Mouse (Mus musculus): ENCODE measurements around the gene Arpc2. TPM values are rescaled to one million over a fixed set of nuclear protein-coding genes. Genes with fewer than 3 reads are reported as not detected.

The Arpc2 gene
- polyA plus RNA-seq, 1 experiment from 2014 or later = 375 TPM

DNA sequence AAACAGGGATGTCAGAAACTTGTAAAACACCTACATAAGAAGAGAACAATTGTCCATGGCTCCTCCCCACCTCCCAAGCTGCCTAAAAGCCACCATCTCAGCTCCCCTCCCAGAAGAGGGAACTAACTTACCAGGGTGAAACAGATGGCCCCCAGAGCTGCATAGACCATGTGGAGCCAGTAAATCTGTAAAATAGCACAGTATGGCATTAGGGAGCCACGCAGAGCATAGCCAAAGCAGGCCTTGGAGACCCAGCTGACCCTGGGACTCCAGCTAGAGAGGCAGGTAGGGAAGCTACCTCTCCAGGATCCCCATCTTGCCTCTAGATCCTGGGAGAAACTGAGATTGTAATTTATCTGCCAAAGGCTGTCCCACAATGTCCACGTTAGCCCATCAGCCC is 53.9 kb downstream of the Arpc2 start:
- no peak overlapping the region for H3K9ac ChIP-seq (ENCODE audit: low read depth, low read length)
- H3K4me1 ChIP-seq (replicated peaks; ENCODE audit: control insufficient read depth, insufficient read depth, low read length) = peaks cover 20% of the 10 kb centered on the region
- no peak overlapping the region for H3K27ac ChIP-seq (ENCODE audit: low read depth, low read length)
- H3K27me3 ChIP-seq (replicated peaks; ENCODE audit: control insufficient read depth, insufficient read depth, low read length) = no peaks in the 10 kb centered on the region
- ATAC-seq (replicated peaks; ENCODE audit: low FRiP score) = no peak
- H3K4me3 ChIP-seq (ENCODE audit: low read depth, low read length) = no peak overlapping the region
- H3K9me3 ChIP-seq (ENCODE audit: control insufficient read depth, low read length) = no peaks in the 10 kb centered on the region
- peaks cover 11% of the 10 kb centered on the region for H3K36me3 ChIP-seq (ENCODE audit: control insufficient read depth, insufficient read depth, low read length)
- WGBS = 86% methylated on average over 2 of the region's 2 CpGs
- no peak for DNase-seq (ENCODE audit: low spot score)
- H3K4me2 ChIP-seq = no peak overlapping the region

DNA sequence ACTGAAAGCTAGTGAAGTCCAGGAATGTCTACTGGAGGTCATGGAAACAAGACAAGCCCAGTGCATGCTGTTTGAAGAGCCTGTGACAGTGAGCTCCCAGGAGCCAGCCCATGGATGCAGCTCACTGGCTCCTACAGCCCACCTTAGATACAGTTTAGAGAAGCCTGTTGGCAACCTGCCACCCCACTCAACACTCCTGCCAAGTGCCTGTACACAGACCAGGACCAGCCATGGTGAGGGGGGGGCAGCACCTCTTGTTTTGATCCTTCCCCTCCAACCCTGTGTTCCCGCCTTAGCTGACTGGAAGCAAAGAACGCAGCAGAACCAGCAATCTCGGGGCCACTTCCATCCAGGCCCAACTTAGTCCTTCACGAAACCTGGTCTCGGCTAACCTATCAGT is 54.3 kb downstream of the Arpc2 start:
- WGBS = 87% methylated on average over 5 of the region's 5 CpGs
- no peak overlapping the region for H3K4me2 ChIP-seq
- no peaks in the 10 kb centered on the region for H3K9me3 ChIP-seq (ENCODE audit: control insufficient read depth, low read length)
- H3K4me3 ChIP-seq (ENCODE audit: low read depth, low read length) = no peak overlapping the region
- ATAC-seq (replicated peaks; ENCODE audit: low FRiP score) = no peak
- H3K9ac ChIP-seq (ENCODE audit: low read depth, low read length) = no peak overlapping the region
- peaks cover 11% of the 10 kb centered on the region for H3K36me3 ChIP-seq (ENCODE audit: control insufficient read depth, insufficient read depth, low read length)
- H3K27me3 ChIP-seq (replicated peaks; ENCODE audit: control insufficient read depth, insufficient read depth, low read length) = no peaks in the 10 kb centered on the region
- no peak for DNase-seq (ENCODE audit: low spot score)
- peaks cover 24% of the 10 kb centered on the region for H3K4me1 ChIP-seq (replicated peaks; ENCODE audit: control insufficient read depth, insufficient read depth, low read length)
- H3K27ac ChIP-seq (ENCODE audit: low read depth, low read length) = no peak overlapping the region

DNA sequence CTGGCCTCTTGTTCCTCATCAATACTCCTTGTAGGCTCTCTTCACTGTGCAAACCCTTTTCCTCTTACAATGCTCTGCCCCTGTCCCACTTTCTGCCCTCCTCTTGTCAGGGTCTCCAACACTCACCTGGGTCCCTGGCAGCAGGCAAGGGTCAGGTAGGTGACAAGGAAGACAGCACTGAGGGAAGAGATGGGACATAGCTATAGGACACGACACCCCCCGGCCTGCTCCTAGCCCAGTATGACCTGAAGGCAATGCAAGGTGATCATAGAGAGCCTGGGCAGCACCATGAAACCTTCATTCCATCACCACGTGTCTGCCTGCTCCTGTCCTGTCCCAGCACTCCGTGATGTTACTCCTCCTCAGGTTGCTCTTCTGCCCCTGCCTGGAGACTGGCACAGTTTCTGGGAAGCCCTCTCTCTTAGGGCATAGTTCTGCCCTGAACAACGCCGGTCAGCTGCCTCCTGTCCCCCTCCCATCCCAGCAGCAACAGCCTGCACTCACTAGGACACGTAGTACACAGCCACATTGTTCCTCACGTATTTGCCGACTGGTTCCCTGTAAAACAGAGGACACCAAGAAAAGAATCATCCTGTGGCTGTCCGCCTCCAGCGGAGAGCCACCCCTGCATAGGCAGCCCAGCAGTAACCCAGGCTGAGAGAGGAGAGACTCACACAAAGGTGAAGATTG is 56.6 kb downstream of the Arpc2 start:
- ATAC-seq (replicated peaks; ENCODE audit: low FRiP score) = no peak
- H3K4me3 ChIP-seq (ENCODE audit: low read depth, low read length) = no peak overlapping the region
- peaks cover 39% of the 10 kb centered on the region for H3K4me1 ChIP-seq (replicated peaks; ENCODE audit: control insufficient read depth, insufficient read depth, low read length)
- no peaks in the 10 kb centered on the region for H3K27me3 ChIP-seq (replicated peaks; ENCODE audit: control insufficient read depth, insufficient read depth, low read length)
- H3K9ac ChIP-seq (ENCODE audit: low read depth, low read length) = no peak overlapping the region
- H3K27ac ChIP-seq (ENCODE audit: low read depth, low read length) = no peak overlapping the region
- WGBS = 90% methylated on average over 11 of the region's 11 CpGs
- no peak for DNase-seq (ENCODE audit: low spot score)
- peaks cover 11% of the 10 kb centered on the region for H3K36me3 ChIP-seq (ENCODE audit: control insufficient read depth, insufficient read depth, low read length)
- no peaks in the 10 kb centered on the region for H3K9me3 ChIP-seq (ENCODE audit: control insufficient read depth, low read length)
- H3K4me2 ChIP-seq = no peak overlapping the region

DNA sequence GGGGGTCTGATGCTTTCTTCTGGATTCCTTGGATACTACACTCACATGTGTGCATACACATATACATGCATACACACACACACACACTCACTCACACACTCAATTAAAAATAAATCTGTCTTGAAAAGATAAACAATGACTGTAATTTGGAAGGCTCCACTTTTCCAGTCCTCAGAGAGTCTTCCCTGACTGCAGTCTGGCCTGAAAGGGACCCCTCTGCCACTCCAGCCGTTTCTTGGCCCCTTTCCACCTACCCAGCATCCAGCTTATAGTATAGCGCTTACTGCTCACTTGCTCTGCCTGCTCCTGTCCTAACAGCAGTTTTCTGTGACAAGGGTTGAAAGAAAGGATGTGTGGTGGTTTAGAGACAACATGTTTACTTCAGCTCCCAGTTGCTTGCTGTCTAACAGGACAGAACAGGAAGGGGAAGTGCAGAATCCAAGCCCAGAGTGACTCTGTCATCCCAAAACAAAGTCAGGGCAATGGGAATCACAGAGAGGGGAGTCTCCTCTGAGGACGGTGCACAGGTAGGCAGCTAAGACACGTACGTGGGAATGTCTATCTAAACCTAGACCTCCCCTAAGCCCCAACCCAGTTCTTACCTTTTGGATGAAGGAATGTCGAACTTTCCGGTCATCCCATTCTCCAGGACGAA is 57.5 kb downstream of the Arpc2 start:
- H3K9me3 ChIP-seq (ENCODE audit: control insufficient read depth, low read length) = no peaks in the 10 kb centered on the region
- ATAC-seq (replicated peaks; ENCODE audit: low FRiP score) (no peak), DNase-seq (ENCODE audit: low spot score) (no peak)
- H3K9ac ChIP-seq (ENCODE audit: low read depth, low read length) = no peak overlapping the region
- no peak overlapping the region for H3K4me3 ChIP-seq (ENCODE audit: low read depth, low read length)
- 88% methylated on average over 8 of the region's 8 CpGs for WGBS
- H3K4me1 ChIP-seq (replicated peaks; ENCODE audit: control insufficient read depth, insufficient read depth, low read length) = peaks cover 41% of the 10 kb centered on the region
- no peak overlapping the region; the same call in 1 of the 2 replicates for H3K4me2 ChIP-seq
- no peaks in the 10 kb centered on the region for H3K27me3 ChIP-seq (replicated peaks; ENCODE audit: control insufficient read depth, insufficient read depth, low read length)
- no peak overlapping the region; the same call in 1 of the 2 replicates for H3K27ac ChIP-seq (ENCODE audit: low read depth, low read length)
- H3K36me3 ChIP-seq (ENCODE audit: control insufficient read depth, insufficient read depth, low read length) = peaks cover 11% of the 10 kb centered on the region

DNA sequence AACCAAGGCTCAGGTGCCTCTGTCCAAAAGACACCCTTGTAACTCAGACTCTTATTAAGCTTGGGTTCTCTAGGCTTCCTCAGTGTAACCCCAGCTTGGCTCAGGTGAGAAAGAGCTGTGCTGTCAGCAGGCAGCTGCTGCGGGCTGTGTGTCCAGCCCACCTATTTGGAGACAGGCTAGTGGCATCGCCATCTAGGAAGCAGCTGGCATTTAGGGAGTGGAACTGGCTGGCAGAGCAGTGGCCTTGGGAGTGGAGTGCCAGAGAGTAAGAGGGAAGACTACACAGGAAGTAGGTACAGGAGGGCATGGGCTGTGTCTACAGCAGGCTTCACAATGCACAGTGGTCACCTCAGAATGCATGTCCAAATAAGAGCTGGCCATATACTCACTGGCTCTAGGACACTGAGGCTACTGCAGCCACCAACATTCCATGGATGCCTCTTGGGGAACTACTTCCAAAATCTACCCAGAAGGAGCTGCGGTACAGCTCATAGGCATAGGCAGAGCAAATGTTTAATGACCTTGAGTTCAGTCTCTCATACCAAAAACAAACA is 58.3 kb downstream of the Arpc2 start:
- DNase-seq (ENCODE audit: low spot score) (no peak), ATAC-seq (replicated peaks; ENCODE audit: low FRiP score) (no peak)
- no peak overlapping the region for H3K4me3 ChIP-seq (ENCODE audit: low read depth, low read length)
- peaks cover 38% of the 10 kb centered on the region for H3K4me1 ChIP-seq (replicated peaks; ENCODE audit: control insufficient read depth, insufficient read depth, low read length)
- no peaks in the 10 kb centered on the region for H3K9me3 ChIP-seq (ENCODE audit: control insufficient read depth, low read length)
- WGBS = 93% methylated on average over 3 of the region's 3 CpGs
- H3K36me3 ChIP-seq (ENCODE audit: control insufficient read depth, insufficient read depth, low read length) = peaks cover 11% of the 10 kb centered on the region
- H3K4me2 ChIP-seq = no peak overlapping the region
- H3K9ac ChIP-seq (ENCODE audit: low read depth, low read length) = no peak overlapping the region
- no peak overlapping the region for H3K27ac ChIP-seq (ENCODE audit: low read depth, low read length)
- H3K27me3 ChIP-seq (replicated peaks; ENCODE audit: control insufficient read depth, insufficient read depth, low read length) = no peaks in the 10 kb centered on the region

DNA sequence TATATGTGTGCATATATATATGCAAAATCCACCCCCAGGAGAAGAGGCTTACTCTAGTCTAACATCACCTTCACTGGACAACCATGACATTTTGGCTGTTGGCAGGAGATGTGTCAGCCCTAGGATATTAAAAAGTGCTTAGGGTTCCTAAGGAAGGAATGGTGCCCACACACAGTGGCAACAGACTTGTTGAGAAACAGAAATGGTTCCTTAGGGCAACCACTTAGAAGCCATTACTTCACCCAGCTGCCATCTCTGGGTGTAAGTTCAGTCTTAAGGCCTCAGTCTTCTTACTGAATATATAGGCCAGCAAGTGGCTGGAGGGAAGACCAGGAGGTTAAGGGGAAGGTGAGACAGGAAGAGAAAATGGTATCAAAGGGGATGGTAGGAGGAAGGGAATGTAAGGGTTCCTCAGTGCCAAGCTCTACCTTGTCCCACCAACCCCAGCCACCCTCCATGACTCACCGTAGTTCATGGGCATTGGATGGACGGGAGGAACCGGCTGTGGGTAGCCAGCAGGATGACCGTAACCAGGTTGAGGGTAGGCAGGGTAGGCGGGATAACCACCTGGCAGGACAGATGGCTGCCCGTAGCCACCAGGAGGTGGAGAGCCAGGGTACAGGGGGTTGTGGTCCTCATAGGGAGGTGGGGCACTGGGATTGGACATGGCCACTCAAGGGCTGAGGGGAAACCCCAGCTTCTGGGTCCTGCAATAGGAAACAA is 59.0 kb downstream of the Arpc2 start:
- H3K4me2 ChIP-seq = peak overlapping the region; percentile 72

DNA sequence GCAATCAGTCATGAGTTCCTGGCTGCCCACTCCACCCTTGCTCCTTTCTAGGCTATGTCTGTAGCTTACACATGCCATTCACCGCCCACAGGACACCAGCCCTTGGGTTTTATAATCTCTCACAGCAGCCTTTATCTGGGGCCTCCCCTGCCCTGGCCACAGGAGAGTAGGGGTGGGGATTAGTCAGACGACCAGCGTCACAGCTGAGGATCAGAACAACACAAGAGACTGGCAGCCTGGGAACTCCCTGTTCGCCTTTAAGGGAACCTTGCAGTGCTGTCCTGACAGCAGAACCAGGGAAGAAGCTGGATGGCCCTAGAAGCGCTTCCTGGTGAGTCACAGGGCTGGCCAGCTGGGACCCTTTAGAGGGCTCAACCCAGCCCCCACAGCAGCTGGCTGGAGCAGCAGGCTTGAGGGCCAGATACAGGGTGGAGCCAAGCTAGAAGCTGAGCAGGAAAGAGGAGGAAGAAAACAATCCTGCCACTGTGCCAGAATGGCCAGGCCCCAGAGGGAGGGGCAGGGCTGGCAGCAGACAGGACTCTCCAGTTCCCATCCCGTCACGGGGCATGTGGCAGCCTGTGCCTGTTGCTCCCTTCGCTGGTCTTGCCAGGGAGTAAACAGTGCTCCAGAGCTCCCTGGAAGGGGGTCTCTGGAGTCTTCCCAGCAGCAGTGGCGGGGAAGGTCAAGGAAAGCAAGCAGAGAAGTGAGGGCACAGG is 59.7 kb downstream of the Arpc2 start:
- ATAC-seq (replicated peaks; ENCODE audit: low FRiP score) (peak; percentile 98), DNase-seq (ENCODE audit: low spot score) (peak; percentile 76)
- H3K27me3 ChIP-seq (replicated peaks; ENCODE audit: control insufficient read depth, insufficient read depth, low read length) = no peaks in the 10 kb centered on the region
- 12% methylated on average over 9 of the region's 9 CpGs for WGBS
- H3K36me3 ChIP-seq (ENCODE audit: control insufficient read depth, insufficient read depth, low read length) = peaks cover 11% of the 10 kb centered on the region
- H3K27ac ChIP-seq (ENCODE audit: low read depth, low read length) = peak overlapping the region; percentile 91
- peak overlapping the region; percentile 72 for H3K4me2 ChIP-seq
- H3K4me1 ChIP-seq (replicated peaks; ENCODE audit: control insufficient read depth, insufficient read depth, low read length) = peaks cover 45% of the 10 kb centered on the region
- H3K9ac ChIP-seq (ENCODE audit: low read depth, low read length) = peak overlapping the region; percentile 65
- H3K9me3 ChIP-seq (ENCODE audit: control insufficient read depth, low read length) = no peaks in the 10 kb centered on the region
- peak overlapping the region; percentile 41 for H3K4me3 ChIP-seq (ENCODE audit: low read depth, low read length)

More for the DNA sequence above, 59.0 kb downstream of the Arpc2 start:
- no peak for DNase-seq (ENCODE audit: low spot score)
- peak overlapping the region; percentile 48; the same call in 1 of the 2 replicates for H3K9ac ChIP-seq (ENCODE audit: low read depth, low read length)
- peak overlapping the region; percentile 91 for H3K27ac ChIP-seq (ENCODE audit: low read depth, low read length)
- H3K4me3 ChIP-seq (ENCODE audit: low read depth, low read length) = peak overlapping the region; percentile 8; the same call in 1 of the 2 replicates
- 79% methylated on average over 6 of the region's 6 CpGs for WGBS
- H3K4me1 ChIP-seq (replicated peaks; ENCODE audit: control insufficient read depth, insufficient read depth, low read length) = peaks cover 45% of the 10 kb centered on the region
- H3K36me3 ChIP-seq (ENCODE audit: control insufficient read depth, insufficient read depth, low read length) = peaks cover 11% of the 10 kb centered on the region
- no peak for ATAC-seq (replicated peaks; ENCODE audit: low FRiP score)
- H3K27me3 ChIP-seq (replicated peaks; ENCODE audit: control insufficient read depth, insufficient read depth, low read length) = no peaks in the 10 kb centered on the region
- no peaks in the 10 kb centered on the region for H3K9me3 ChIP-seq (ENCODE audit: control insufficient read depth, low read length)

DNA sequence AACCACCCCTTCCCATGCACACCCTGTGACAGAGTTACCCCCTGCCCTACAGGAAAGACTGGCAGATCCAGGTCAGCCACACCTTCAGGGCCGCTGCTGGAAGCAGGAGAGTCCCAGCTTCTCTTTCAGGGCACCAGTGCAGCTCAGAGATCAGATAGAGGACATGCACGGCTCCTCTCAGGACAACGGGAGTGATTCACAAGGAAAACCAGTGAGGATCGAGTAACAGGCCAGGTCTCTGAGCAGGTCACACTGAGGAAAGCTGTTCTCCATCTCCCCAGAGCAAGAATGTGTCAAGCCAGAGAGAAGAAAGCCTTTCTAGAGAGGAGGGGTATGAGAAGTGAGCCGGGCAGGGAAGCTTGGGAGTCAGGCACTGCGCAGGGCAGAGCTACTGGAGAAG is 60.6 kb downstream of the Arpc2 start:
- no peaks in the 10 kb centered on the region for H3K9me3 ChIP-seq (ENCODE audit: control insufficient read depth, low read length)
- H3K27me3 ChIP-seq (replicated peaks; ENCODE audit: control insufficient read depth, insufficient read depth, low read length) = no peaks in the 10 kb centered on the region
- no peak for DNase-seq (ENCODE audit: low spot score)
- peak overlapping the region; percentile 41 for H3K4me3 ChIP-seq (ENCODE audit: low read depth, low read length)
- H3K36me3 ChIP-seq (ENCODE audit: control insufficient read depth, insufficient read depth, low read length) = peaks cover 11% of the 10 kb centered on the region
- WGBS = 50% methylated on average over 6 of the region's 6 CpGs
- peak overlapping the region; percentile 91 for H3K27ac ChIP-seq (ENCODE audit: low read depth, low read length)
- peaks cover 51% of the 10 kb centered on the region for H3K4me1 ChIP-seq (replicated peaks; ENCODE audit: control insufficient read depth, insufficient read depth, low read length)
- no peak for ATAC-seq (replicated peaks; ENCODE audit: low FRiP score)
- H3K4me2 ChIP-seq = peak overlapping the region; percentile 72
- peak overlapping the region; percentile 65 for H3K9ac ChIP-seq (ENCODE audit: low read depth, low read length)
